Mouse (Mus musculus) midbrain, embryonic 14.5 days (tissue): Measurements from ENCODE around the gene Psmd13. TPM values are rescaled to one million over a fixed set of nuclear protein-coding genes. Genes with fewer than 3 reads are reported as not detected.

Experiments
- ATAC-seq: fragments of 200-750 bp; cut with Nextera tagmentation; 2 replicates; pipeline ENCODE4 v1.8.0; 2017; ENCODE audit warnings: moderate number of reproducible peaks, moderate library complexity; ENCODE audit not compliant: low FRiP score, low TSS enrichment
- DNase-seq: peaks from one replicate; pipeline ENCODE4 v3.0.0-alpha.2; 2015
- H3K27ac ChIP-seq: fragments of 300-500 bp; sonication (generic); replicated peaks from 2 replicates; pipeline ENCODE4 v1.5.1; 2014; ENCODE audit warnings: mild to moderate bottlenecking, low read depth, low read length, moderate library complexity
- H3K27me3 ChIP-seq: fragments of 300-500 bp; sonication (generic); 2 replicates; pipeline ENCODE4 v1.6.1; 2014; ENCODE audit warnings: low read length, control low read depth, mixed read lengths; ENCODE audit not compliant: control insufficient read depth, insufficient read depth
- H3K36me3 ChIP-seq: fragments of 300-500 bp; sonication (generic); 2 replicates; pipeline ENCODE4 v1.6.1; 2014; ENCODE audit warnings: low read length, control low read depth; ENCODE audit not compliant: control insufficient read depth, insufficient read depth
- H3K4me1 ChIP-seq: fragments of 300-500 bp; sonication (generic); 2 replicates; pipeline ENCODE4 v1.6.1; 2014; ENCODE audit warnings: mild to moderate bottlenecking, antibody characterized with exemption, low read length, control low read depth; ENCODE audit not compliant: control insufficient read depth, insufficient read depth
- H3K4me2 ChIP-seq: fragments of 300-500 bp; sonication (generic); 2 replicates; pipeline ENCODE4 v1.6.1; 2014; ENCODE audit warnings: mild to moderate bottlenecking, low read length, moderate library complexity
- H3K4me3 ChIP-seq: fragments of 300-500 bp; sonication (generic); replicated peaks from 2 replicates; pipeline ENCODE4 v1.5.1; 2014; ENCODE audit warnings: low read depth, low read length
- H3K9ac ChIP-seq: fragments of 300-500 bp; sonication (generic); replicated peaks from 2 replicates; pipeline ENCODE4 v1.6.1; 2014; ENCODE audit warnings: mild to moderate bottlenecking, low read length, moderate library complexity
- H3K9me3 ChIP-seq: fragments of 300-500 bp; sonication (generic); 2 replicates; pipeline ENCODE4 v1.6.1; 2016; ENCODE audit warnings: low read length, control low read depth, mixed read lengths; ENCODE audit not compliant: control insufficient read depth
- WGBS: fragments of 180-500 bp; shearing (Covaris S2); extraction: QIAGEN DNeasy Blood & Tissue Kit; methylation state at CpG from one replicate; pipeline ENCODE4 v1.1.7; 2014; 5-methylcytosine and 5-hydroxymethylcytosine counted together
- polyA plus RNA-seq: library from polyadenylated mRNA; unstranded; fragments of >200 nt; fragmentation: Nextera tagmentation; extraction: Ambion mirVana; gene quantifications from 2 replicates; pipeline ENCODE4 v1.2.1, GENCODE M21; 2014

Gene Psmd13
- polyA plus RNA-seq, 1 experiment from 2014 or later: 186 TPM

GRCm38 (mm10) chr7:140908181-140908580 is 26.4 kb downstream of the Psmd13 start:
- Histone ChIP-seq H3K9ac (no peak overlapping the region), H3K4me3 (no peak overlapping the region), H3K27me3 (no peaks in the 10 kb centered on the region), H3K9me3 (no peaks in the 10 kb centered on the region), H3K4me1 (0 out of 2 replicates have a peak, but pooled peaks cover 3% of the 10 kb centered on the region), H3K27ac (no peak overlapping the region), H3K36me3 (no peaks in the 10 kb centered on the region), H3K4me2 (no peak overlapping the region; the same call in 1 of the 2 replicates)
- DNase-seq (no peak), ATAC-seq (no peak)
- WGBS: 52% methylated on average over 7 of the region's 7 CpGs

DNA sequence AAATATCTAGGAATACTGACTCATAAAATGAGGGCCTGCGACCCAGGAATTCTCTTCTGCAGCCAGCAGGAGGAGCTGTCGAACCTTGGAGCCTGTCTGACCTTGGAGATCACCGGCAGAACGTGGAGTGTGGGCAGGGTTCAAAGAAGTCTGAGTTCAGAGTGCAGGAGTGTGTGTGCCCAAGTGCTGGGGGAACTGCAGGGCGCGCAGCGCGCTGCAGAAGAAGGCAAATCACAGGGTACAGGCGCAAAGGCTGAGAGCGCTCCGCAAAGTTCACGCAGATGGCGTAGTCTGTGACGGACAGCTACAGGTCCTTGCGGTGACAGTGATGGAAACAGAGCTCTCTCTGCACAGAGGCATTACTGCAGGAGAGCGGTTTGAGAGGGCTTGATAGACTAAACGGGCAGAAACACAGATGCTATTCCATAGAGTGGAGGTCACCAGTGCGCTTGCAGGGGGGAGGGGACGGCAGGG is 26.9 kb downstream of the Psmd13 start:
- WGBS: 1% methylated on average over 19 of the region's 19 CpGs
- Histone ChIP-seq H3K4me3 (peak overlapping the region; percentile 26), H3K27me3 (no peaks in the 10 kb centered on the region), H3K4me2 (peak overlapping the region; percentile 62), H3K27ac (no peak overlapping the region), H3K9ac (0 out of 2 replicates have a peak overlapping the region, but pooled peaks have one; percentile 23), H3K4me1 (0 out of 2 replicates have a peak, but pooled peaks cover 3% of the 10 kb centered on the region), H3K36me3 (no peaks in the 10 kb centered on the region), H3K9me3 (no peaks in the 10 kb centered on the region)
- DNase-seq (peak; percentile 88), ATAC-seq (peak; percentile 43; the same call in 1 of the 2 replicates)

DNA sequence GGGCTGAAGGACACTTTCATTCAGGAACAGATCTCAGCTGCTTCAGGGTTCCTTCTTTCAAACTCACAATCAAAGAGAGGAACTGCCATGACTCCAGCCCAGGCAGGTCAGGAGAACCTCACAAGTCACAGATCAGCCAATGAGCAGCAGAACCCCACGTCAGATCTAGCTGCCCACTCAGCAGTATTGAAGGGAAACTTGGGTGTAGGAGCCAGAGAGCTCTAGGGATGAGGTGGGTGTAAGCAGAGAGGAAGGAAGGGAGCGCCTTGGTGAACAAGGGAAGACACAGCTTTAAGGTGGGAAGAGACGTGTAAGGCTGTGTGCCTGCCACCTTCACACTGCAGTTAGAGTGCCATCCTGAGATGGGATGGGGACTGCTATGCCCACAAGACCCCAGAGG is 30.5 kb downstream of the Psmd13 start:
- Histone ChIP-seq H3K4me2 (no peak overlapping the region), H3K4me1 (0 out of 2 replicates have a peak, but pooled peaks cover 3% of the 10 kb centered on the region), H3K4me3 (no peak overlapping the region), H3K36me3 (no peaks in the 10 kb centered on the region), H3K9ac (no peak overlapping the region), H3K9me3 (no peaks in the 10 kb centered on the region), H3K27ac (no peak overlapping the region), H3K27me3 (no peaks in the 10 kb centered on the region)
- 78% methylated on average over 3 of the region's 3 CpGs for WGBS
- no peak for ATAC-seq
- no peak for DNase-seq

DNA sequence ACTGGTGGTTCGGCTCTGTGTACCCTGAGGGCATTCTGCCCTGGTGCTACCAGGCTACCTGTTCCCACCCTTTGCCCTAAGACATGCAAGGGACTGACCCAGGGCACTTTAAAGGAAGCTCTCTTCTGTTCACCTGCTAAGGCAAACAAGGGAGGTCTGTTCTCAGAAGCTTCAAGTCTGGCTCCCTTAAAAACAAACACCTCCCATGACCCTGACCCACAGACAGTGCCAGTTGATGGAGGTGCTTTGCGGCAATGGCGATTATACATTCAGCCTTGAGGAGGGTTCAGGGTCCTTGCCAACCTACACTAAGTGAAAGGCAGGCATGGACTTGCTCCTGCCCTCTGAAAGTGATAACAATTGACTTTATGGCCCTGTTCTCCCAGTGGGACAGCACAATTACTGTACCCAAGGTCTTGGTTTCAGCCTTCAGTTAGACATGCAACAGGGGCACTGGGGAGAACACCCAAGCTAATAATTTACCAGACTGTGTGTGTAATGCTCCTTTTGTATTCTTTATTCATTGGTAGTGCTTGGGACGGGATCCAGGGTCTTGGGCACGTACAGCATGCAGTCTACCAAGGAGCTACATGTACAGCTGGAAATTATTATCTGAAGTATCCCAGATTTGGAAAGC is 31.2 kb downstream of the Psmd13 start:
- Histone ChIP-seq H3K27me3 (no peaks in the 10 kb centered on the region), H3K4me1 (0 out of 2 replicates have a peak, but pooled peaks cover 3% of the 10 kb centered on the region), H3K36me3 (no peaks in the 10 kb centered on the region), H3K9me3 (no peaks in the 10 kb centered on the region), H3K27ac (no peak overlapping the region), H3K4me3 (no peak overlapping the region), H3K9ac (no peak overlapping the region), H3K4me2 (no peak overlapping the region)
- 82% methylated on average over 5 of the region's 5 CpGs for WGBS
- ATAC-seq (no peak), DNase-seq (no peak)

GRCm38 (mm10) chr7:140914031-140914690 is 32.4 kb downstream of the Psmd13 start:
- no peaks in the 10 kb centered on the region for H3K4me1 ChIP-seq
- H3K27ac ChIP-seq: no peak overlapping the region
- H3K4me3 ChIP-seq: no peak overlapping the region
- H3K9me3 ChIP-seq: no peaks in the 10 kb centered on the region
- 85% methylated on average over 8 of the region's 8 CpGs for WGBS
- DNase-seq (no peak), ATAC-seq (no peak)
- no peak overlapping the region for H3K9ac ChIP-seq
- H3K36me3 ChIP-seq: no peaks in the 10 kb centered on the region
- no peak overlapping the region for H3K4me2 ChIP-seq
- H3K27me3 ChIP-seq: no peaks in the 10 kb centered on the region

DNA sequence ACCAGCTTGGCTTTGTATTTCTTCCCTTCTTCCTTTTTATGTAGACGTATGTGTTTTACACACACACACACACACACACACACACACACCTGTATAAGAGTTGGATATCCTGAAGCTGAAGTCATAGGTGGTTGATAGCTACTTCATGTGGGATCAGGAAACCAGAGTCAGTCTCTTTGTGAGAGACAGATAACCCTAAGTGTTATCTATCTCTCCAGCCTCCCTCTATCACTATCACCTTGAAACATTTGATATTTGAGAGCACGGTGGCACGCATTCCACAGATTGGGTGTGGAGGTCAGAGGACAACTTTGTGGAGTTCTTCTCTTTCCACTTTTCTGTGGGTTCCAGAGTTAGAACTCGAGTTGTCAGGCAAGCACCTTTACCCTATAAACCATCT is 38.1 kb downstream of the Psmd13 start:
- H3K9me3 ChIP-seq: no peaks in the 10 kb centered on the region
- H3K27ac ChIP-seq: no peak overlapping the region
- DNase-seq (no peak), ATAC-seq (no peak)
- no peak overlapping the region for H3K4me2 ChIP-seq
- WGBS: 81% methylated on average over 4 of the region's 4 CpGs
- no peak overlapping the region for H3K4me3 ChIP-seq
- H3K4me1 ChIP-seq: 0 out of 2 replicates have a peak, but pooled peaks cover 11% of the 10 kb centered on the region
- H3K9ac ChIP-seq: no peak overlapping the region
- peaks cover 48% of the 10 kb centered on the region for H3K27me3 ChIP-seq
- no peaks in the 10 kb centered on the region for H3K36me3 ChIP-seq

DNA sequence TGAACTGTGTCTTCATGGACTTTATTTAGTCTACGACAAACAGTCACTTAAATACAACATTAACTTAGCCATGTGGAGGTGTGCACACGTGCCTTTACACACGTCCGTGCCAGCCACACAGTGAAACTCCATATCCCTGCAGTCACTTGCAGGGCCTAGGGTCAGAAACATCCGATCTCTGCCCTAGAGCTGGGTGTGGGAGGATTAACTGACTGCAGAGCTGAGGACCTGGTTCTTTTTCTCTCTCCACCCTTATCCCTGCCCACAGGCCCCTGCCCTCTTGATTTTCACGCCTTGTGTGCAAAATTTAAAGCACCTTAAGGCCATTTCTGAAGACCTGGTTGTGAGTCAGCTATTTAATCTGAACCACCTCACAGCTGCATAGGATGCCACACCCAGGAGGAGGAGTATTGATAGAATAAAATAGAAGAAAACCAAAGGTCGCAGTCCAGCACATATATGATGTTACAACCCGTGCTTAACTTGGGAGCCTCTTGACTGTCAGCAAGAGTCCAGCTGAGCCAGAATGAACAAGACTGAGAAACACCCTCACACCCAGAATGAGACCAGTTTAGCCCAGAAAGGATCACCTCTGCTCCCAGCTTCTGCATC is 38.8 kb downstream of the Psmd13 start, which contains the start of gene Nlrp6:
Nlrp6 (plus strand) TSS at position 485 of the 612 bp plus-strand sequence.
- Histone ChIP-seq H3K4me3 (0 out of 2 replicates have a peak within 1 kb of the TSS, but pooled peaks have one; percentile 40), H3K27me3 (peaks cover 49% of the 10 kb centered on the region)
- WGBS: 77% methylated on average over 8 of the region's 8 CpGs

DNA sequence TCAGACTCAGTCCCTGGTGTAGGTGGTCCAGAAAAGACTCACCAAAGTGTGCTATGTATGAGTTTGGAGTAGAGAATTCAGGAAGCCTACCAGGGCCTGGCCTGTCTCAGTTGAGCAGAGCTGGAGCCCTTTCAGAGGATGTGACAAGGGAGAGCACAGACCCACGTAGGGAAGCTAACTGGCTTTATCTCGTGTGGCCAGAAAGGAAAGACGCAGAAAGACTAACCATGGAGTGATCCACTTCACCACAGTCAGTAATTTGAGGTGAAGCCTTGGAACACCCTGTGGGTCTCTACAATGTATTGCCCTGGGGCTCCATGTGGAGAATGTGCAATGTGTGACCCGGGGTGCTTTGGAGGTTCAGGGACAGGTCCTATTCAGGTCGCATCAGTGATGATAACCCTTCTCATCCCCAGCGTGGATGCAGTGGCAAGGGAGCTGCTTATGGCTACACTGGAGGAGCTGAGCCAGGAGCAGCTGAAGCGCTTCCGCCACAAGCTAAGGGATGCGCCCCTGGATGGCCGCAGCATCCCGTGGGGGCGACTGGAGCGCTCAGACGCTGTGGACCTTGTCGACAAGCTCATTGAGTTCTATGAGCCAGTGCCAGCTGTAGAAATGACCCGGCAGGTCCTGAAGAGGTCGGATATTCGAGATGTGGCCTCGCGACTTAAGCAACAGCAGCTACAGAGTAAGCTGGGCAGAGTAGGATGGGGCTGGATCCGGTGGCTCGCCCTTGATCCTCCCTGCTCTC is 39.6 kb downstream of the Psmd13 start:
- Histone ChIP-seq H3K27me3 (peaks cover 49% of the 10 kb centered on the region), H3K9ac (no peak overlapping the region), H3K9me3 (no peaks in the 10 kb centered on the region), H3K36me3 (no peaks in the 10 kb centered on the region), H3K4me1 (0 out of 2 replicates have a peak, but pooled peaks cover 11% of the 10 kb centered on the region), H3K4me3 (0 out of 2 replicates have a peak overlapping the region, but pooled peaks have one; percentile 40), H3K4me2 (peak overlapping the region; percentile 75; the same call in 1 of the 2 replicates), H3K27ac (no peak overlapping the region)
- ATAC-seq: no peak
- 24% methylated on average over 22 of the region's 22 CpGs for WGBS
- no peak for DNase-seq

More for the DNA sequence above, 38.8 kb downstream of the Psmd13 start, which contains the start of gene Nlrp6:
- DNase-seq (no peak), ATAC-seq (no peak)
- H3K9ac ChIP-seq: no peak within 1 kb of the TSS
- no peaks in the 10 kb centered on the region for H3K9me3 ChIP-seq
- peak within 1 kb of the TSS; percentile 75; the same call in 1 of the 2 replicates for H3K4me2 ChIP-seq
- no peak within 1 kb of the TSS for H3K27ac ChIP-seq
- H3K4me1 ChIP-seq: 0 out of 2 replicates have a peak, but pooled peaks cover 11% of the 10 kb centered on the region
- H3K36me3 ChIP-seq: no peaks in the 10 kb centered on the region
